Mouse (Mus musculus) neural tube, embryonic 11.5 days (tissue): ENCODE results near the gene Polr1c. TPM values are rescaled to one million over a fixed set of nuclear protein-coding genes. Genes with fewer than 3 reads are reported as not detected.

ENCODE experiments used
- ATAC-seq: fragments of 200-750 bp; cut with Nextera tagmentation; 2 replicates; pipeline ENCODE4 v1.8.0; 2017; ENCODE audit warnings: moderate number of reproducible peaks, mild to moderate bottlenecking, moderate TSS enrichment, moderate library complexity; ENCODE audit not compliant: insufficient read depth, low FRiP score, low TSS enrichment
- DNase-seq: peaks from one replicate; pipeline ENCODE4 v3.0.0-alpha.2; 2015; ENCODE audit warnings: low spot score
- H3K27ac ChIP-seq: fragments of 300-500 bp; sonication (generic); 2 replicates; pipeline ENCODE4 v1.5.1; 2014; ENCODE audit warnings: low read depth, mild to moderate bottlenecking, low read length
- H3K27me3 ChIP-seq: fragments of 300-500 bp; sonication (generic); 2 replicates; pipeline ENCODE4 v1.6.1; 2014; ENCODE audit warnings: mild to moderate bottlenecking, low read length, mixed read lengths; ENCODE audit not compliant: control insufficient read depth, insufficient read depth
- H3K36me3 ChIP-seq: fragments of 300-500 bp; sonication (generic); 2 replicates; pipeline ENCODE4 v1.6.1; 2014; ENCODE audit warnings: mild to moderate bottlenecking, low read length, moderate library complexity, mixed read lengths; ENCODE audit not compliant: control insufficient read depth, insufficient read depth
- H3K4me1 ChIP-seq: fragments of 300-500 bp; sonication (generic); 2 replicates; pipeline ENCODE4 v1.6.1; 2014; ENCODE audit warnings: low read length, mixed read lengths; ENCODE audit not compliant: control insufficient read depth, insufficient read depth
- H3K4me2 ChIP-seq: fragments of 300-500 bp; sonication (generic); 2 replicates; pipeline ENCODE4 v1.6.1; 2014; ENCODE audit warnings: low read depth, mild to moderate bottlenecking, moderate library complexity
- H3K4me3 ChIP-seq: fragments of 300-500 bp; sonication (generic); 2 replicates; pipeline ENCODE4 v1.5.1; 2014; ENCODE audit warnings: low read depth, low read length
- H3K9ac ChIP-seq: fragments of 300-500 bp; sonication (generic); 2 replicates; pipeline ENCODE4 v1.6.1; 2014; ENCODE audit warnings: mild to moderate bottlenecking, low read length
- H3K9me3 ChIP-seq: fragments of 300-500 bp; sonication (generic); 2 replicates; pipeline ENCODE4 v1.6.1; 2016; ENCODE audit warnings: low read length; ENCODE audit not compliant: control insufficient read depth
- WGBS: fragments of 180-500 bp; shearing (Covaris S2); extraction: QIAGEN DNeasy Blood & Tissue Kit; methylation state at CpG from one replicate; pipeline ENCODE4 v1.1.7; 2014; 5-methylcytosine and 5-hydroxymethylcytosine counted together
- polyA plus RNA-seq: library from polyadenylated mRNA; unstranded; fragments of >200 nt; fragmentation: Nextera tagmentation; extraction: Ambion mirVana; gene quantifications from 2 replicates; pipeline ENCODE4 v1.2.1, GENCODE M21; 2014

Gene Polr1c
- polyA plus RNA-seq, 1 experiment from 2014 or later = 105 TPM

DNA sequence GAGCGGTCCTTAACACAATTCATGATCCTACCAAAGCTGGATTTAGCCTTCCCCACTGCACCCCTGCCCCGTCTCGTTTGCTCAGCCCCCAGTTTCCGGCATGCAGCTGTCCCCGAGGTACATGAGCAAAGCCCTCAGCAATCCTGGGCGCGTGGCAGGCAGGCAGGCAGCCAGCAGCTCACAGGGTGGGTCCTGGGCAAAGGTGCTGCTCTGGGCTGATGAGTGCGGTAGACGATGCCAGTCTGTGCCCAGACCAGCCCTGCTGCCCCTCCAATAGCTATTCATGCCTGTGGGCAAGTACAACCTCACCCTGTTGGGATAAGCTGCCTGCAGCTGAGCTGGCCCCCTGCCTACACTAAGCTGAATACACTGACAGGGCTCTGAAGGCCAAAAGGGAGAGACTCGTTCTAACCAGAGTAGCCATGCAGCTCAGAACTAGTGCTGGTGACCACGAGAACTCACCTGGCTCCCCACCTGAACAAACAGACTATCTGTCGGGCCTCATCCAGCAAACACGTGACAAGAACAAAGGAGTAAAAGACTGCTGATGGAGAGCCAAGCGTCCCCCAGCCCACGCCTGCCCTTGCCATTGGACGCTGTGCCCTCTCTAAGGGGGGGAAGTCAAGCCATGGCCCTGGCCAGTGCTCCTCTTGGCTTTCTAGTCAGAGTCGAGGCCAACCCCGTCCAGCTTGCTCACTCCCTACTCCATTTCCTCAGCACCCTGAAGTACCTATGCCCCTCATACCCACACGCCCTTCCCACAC is 22.1 kb upstream of the Polr1c start:
- DNase-seq (no peak), ATAC-seq (no peak)
- whole genome bisulfite sequencing = 88% methylated on average over 19 of the region's 19 CpGs
- H3K9me3 ChIP-seq = no peaks in the 10 kb centered on the region
- no peak overlapping the region for H3K27ac ChIP-seq
- no peak overlapping the region for H3K4me2 ChIP-seq
- H3K27me3 ChIP-seq = no peaks in the 10 kb centered on the region
- no peak overlapping the region for H3K4me3 ChIP-seq
- no peaks in the 10 kb centered on the region for H3K4me1 ChIP-seq
- H3K36me3 ChIP-seq = peaks cover 12% of the 10 kb centered on the region
- H3K9ac ChIP-seq = no peak overlapping the region

DNA sequence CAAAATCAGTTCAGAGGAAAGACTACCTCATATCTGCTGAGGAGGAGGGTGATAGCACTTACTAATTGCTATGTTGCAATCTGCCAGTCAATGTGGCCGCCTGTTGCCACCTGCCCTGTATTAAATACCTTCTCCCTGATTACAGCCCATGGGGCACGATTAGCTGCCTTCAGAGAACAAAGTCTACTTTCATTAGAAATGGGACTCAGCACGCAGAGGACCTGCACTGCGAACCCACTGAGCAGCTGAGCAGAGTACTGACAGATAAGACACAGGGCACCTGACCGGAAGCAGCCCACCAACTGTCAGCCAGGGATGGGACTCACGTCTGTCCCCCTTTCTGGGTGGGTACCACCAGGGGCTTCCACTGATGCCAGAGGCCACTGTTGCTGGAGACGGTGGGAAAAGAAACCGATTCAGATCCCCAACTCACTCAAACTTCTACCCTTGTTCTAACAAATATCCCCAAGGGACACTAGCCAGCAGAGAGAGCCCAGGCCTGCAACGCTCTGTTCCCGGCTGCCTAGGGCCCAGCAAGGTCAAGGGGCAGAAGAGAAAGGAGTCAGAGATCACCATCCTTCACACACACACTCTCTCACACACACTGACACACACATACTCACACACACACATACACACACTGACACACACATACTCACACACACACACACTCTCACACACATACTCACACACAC is 20.3 kb upstream of the Polr1c start:
- Histone ChIP-seq H3K27ac (no peak overlapping the region), H3K9me3 (no peaks in the 10 kb centered on the region), H3K36me3 (peaks cover 20% of the 10 kb centered on the region), H3K9ac (no peak overlapping the region), H3K4me3 (no peak overlapping the region), H3K4me1 (no peaks in the 10 kb centered on the region), H3K4me2 (no peak overlapping the region), H3K27me3 (no peaks in the 10 kb centered on the region)
- 83% methylated on average over 10 of the region's 10 CpGs for WGBS
- no peak for DNase-seq
- ATAC-seq = no peak

GRCm38 (mm10) chr17:46267511-46267910 is 19.7 kb upstream of the Polr1c start:
- Histone ChIP-seq H3K9me3 (no peaks in the 10 kb centered on the region), H3K4me1 (no peaks in the 10 kb centered on the region), H3K27ac (no peak overlapping the region), H3K27me3 (no peaks in the 10 kb centered on the region), H3K36me3 (peaks cover 20% of the 10 kb centered on the region), H3K4me2 (no peak overlapping the region), H3K9ac (no peak overlapping the region), H3K4me3 (no peak overlapping the region)
- ATAC-seq (no peak), DNase-seq (no peak)
- 85% methylated on average over 7 of the region's 7 CpGs for WGBS

- Histone ChIP-seq H3K4me3 (no peak overlapping the region), H3K9me3 (no peaks in the 10 kb centered on the region), H3K27ac (no peak overlapping the region), H3K27me3 (no peaks in the 10 kb centered on the region), H3K4me1 (no peaks in the 10 kb centered on the region), H3K4me2 (no peak overlapping the region), H3K9ac (no peak overlapping the region), H3K36me3 (peaks cover 20% of the 10 kb centered on the region)
- peak; percentile 3 for DNase-seq
- no peak for ATAC-seq
- 58% methylated on average over 6 of the region's 6 CpGs for WGBS
Observed at GRCm38 (mm10) chr17:46266986-46267385, 19.1 kb upstream of the Polr1c start.

- WGBS = 33% methylated on average over 14 of the region's 14 CpGs
Observed at GRCm38 (mm10) chr17:46265918-46266618, 18.2 kb upstream of the Polr1c start.

DNA sequence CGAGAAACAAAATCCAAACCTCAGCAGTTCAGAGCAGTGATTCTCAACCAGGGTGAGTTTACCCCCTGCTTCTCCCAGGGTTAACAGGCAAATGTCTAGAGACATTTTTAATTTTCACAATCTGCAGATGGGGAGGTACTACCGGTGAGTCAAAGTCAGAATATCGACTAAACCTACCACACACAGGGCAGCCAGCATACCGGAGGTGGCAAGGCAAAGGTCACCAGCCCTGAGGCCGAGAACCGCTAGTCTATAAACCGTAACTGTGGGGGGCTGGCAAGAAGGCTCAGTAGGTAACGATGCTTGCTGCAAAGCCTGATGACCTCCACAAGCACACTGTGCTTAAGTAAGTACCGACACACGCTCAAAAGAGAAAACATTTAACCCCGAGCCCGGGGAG is 17.6 kb upstream of the Polr1c start:
- Histone ChIP-seq H3K27ac (no peak overlapping the region), H3K9ac (no peak overlapping the region), H3K4me1 (no peaks in the 10 kb centered on the region), H3K4me2 (no peak overlapping the region), H3K4me3 (no peak overlapping the region), H3K9me3 (no peaks in the 10 kb centered on the region), H3K27me3 (no peaks in the 10 kb centered on the region), H3K36me3 (peaks cover 14% of the 10 kb centered on the region)
- DNase-seq (no peak), ATAC-seq (no peak)
- WGBS = 89% methylated on average over 12 of the region's 12 CpGs

More at GRCm38 (mm10) chr17:46265918-46266618, 18.2 kb upstream of the Polr1c start:
- no peaks in the 10 kb centered on the region for H3K9me3 ChIP-seq
- H3K4me2 ChIP-seq = no peak overlapping the region
- no peak overlapping the region for H3K27ac ChIP-seq
- no peak for ATAC-seq
- H3K36me3 ChIP-seq = peaks cover 18% of the 10 kb centered on the region
- no peaks in the 10 kb centered on the region for H3K27me3 ChIP-seq
- H3K9ac ChIP-seq = no peak overlapping the region
- H3K4me1 ChIP-seq = no peaks in the 10 kb centered on the region
- no peak overlapping the region for H3K4me3 ChIP-seq
- DNase-seq = peak; percentile 86

DNA sequence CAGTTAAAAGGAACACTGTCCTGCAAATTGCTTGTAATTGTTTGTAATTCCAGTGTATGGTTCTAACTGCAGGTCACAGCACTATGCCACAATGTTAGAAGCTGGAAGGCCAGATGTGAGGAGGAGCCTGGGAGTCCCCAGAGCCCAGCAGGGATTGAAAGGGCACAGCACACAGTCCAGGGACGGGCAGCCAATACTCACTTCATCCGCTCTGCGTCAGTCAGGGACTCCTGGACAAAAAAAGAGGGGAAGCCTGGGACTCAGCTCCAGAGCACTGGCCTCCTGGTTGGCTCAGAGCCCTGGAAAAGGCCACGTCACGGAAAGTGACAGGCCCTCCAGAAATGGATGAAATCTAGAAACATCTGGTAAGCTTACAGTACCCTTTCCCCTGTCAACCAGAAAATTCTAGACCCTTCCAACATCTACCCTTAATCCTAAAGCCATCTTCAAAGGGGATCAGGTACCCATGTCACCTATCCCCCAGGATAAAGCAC is 14.4 kb upstream of the Polr1c start:
- Histone ChIP-seq H3K9ac (no peak overlapping the region), H3K36me3 (peaks cover 15% of the 10 kb centered on the region), H3K27me3 (no peaks in the 10 kb centered on the region), H3K9me3 (no peaks in the 10 kb centered on the region), H3K4me1 (no peaks in the 10 kb centered on the region), H3K27ac (no peak overlapping the region), H3K4me3 (no peak overlapping the region), H3K4me2 (no peak overlapping the region)
- DNase-seq (no peak), ATAC-seq (no peak)
- 90% methylated on average over 5 of the region's 5 CpGs for WGBS

DNA sequence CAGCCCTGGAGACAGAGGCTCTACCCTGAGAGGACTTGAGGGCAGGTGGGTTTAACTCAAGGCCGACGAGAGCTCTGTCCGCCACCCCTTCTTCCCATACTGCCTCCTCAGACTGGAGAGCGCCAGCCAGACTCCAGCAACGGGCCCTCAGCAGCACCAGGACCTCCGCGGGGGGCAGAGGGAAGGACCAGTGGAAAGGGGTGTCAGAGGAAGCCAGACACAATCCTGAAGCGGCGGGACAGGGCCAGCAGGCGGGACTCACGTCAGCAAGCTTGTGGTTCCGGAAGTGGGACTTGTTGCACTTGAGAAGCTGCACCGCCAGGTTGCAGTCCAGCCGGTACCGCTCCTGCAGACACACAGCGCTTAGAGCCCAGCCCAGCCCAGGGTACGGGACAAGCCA is 11.8 kb upstream of the Polr1c start:
- Histone ChIP-seq H3K4me2 (no peak overlapping the region), H3K27me3 (peaks cover 5% of the 10 kb centered on the region), H3K4me1 (no peaks in the 10 kb centered on the region), H3K36me3 (peaks cover 15% of the 10 kb centered on the region), H3K9ac (no peak overlapping the region), H3K4me3 (no peak overlapping the region), H3K9me3 (0 out of 2 replicates have a peak, but pooled peaks cover 2% of the 10 kb centered on the region), H3K27ac (no peak overlapping the region)
- DNase-seq = no peak
- WGBS = 93% methylated on average over 17 of the region's 17 CpGs
- no peak for ATAC-seq
